In the genomic region with DNA sequence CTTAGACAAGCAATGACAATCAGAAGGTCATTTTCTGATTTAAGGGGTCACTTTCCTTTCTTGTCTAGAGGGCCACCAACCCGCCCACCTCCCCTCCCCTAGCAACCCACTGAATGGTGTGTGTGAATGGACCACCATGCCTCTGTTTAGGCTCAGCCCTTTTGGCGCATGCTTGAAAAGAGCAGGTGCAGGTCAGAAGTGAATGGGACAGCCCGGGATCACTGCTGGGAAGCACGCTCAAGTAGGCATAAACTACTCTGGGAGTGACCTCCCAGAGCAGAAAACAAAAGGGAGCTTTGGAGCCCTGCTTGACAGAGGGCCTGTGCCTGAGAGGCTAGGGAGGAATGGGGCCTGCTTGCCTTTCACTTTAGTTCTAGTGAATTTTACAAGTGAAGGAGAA, we compare ENCODE assay signal across 12 mouse cellular contexts. TPM values are rescaled to one million over a fixed set of nuclear protein-coding genes. Genes with fewer than 3 reads are reported as not detected.
A peak's percentile ranks its signal among the peaks of the same experiment; 100 is the strongest.
DNase-seq lines count a peak whose midpoint lies in the region; ATAC-seq and TF ChIP-seq lines count a peak whose summit lies in the region.
"Had no signal": no experiment of that assay in that cellular context is flagged by ENCODE, and none has a peak within 500 bp of the region (broad histone marks: within the 10 kb centered on the region; RNA-seq: fewer than 3 reads in every experiment).

No protein-coding gene starts in this region.

- peak; percentile 59 for DNase-seq in heart, adult 11 months
- DNase-seq in heart, postnatal 25 days (ENCODE audit: low spot score): no peak
- peak; percentile 62 for DNase-seq in forebrain, embryonic 14.5 days (ENCODE audit: low spot score)
- peak; percentile 7 for DNase-seq in yolk sac, embryonic 10.5 days (ENCODE audit: low spot score)
- DNase-seq in liver, embryonic 11.5 days (ENCODE audit: low spot score): no peak
- no peak for DNase-seq in frontal cortex, postnatal 14 days (ENCODE audit: low spot score in 2 of 2)
- DNase-seq: gastrocnemius, adult 2 months; heart, postnatal 36 days had no signal

- peak; percentile 94 for ATAC-seq in forebrain, embryonic 14.5 days
- ATAC-seq in midbrain, embryonic 12.5 days (ENCODE audit: low FRiP score, low read depth): peak; percentile 97
- no peak for ATAC-seq in intestine, postnatal 0 days
- ATAC-seq in liver, embryonic 11.5 days (replicated peaks; ENCODE audit: low FRiP score): no peak
- ATAC-seq: lung, postnatal 0 days had no signal

- H3K9ac ChIP-seq in forebrain, embryonic 14.5 days (ENCODE audit: low read length): no peak overlapping the region
- no peak overlapping the region for H3K9ac ChIP-seq in midbrain, embryonic 12.5 days (replicated peaks)
- H3K9ac ChIP-seq in intestine, postnatal 0 days (ENCODE audit: low read depth, low read length): no peak overlapping the region
- H3K9ac ChIP-seq in liver, embryonic 11.5 days (ENCODE audit: low read depth, low read length): no peak overlapping the region
- H3K9ac ChIP-seq: embryonic facial prominence, embryonic 13.5 days had no signal

- H3K27ac ChIP-seq in forebrain, embryonic 14.5 days (ENCODE audit: low read depth, low read length): no peak overlapping the region
- H3K27ac ChIP-seq in midbrain, embryonic 12.5 days (replicated peaks): no peak overlapping the region
- H3K27ac ChIP-seq in intestine, postnatal 0 days (ENCODE audit: low read depth, low read length): no peak overlapping the region
- H3K27ac ChIP-seq in liver, embryonic 11.5 days (ENCODE audit: low read depth, low read length): no peak overlapping the region
- H3K27ac ChIP-seq: embryonic facial prominence, embryonic 13.5 days; gastrocnemius, adult 2 months had no signal

- H3K9me3 ChIP-seq in forebrain, embryonic 14.5 days (replicated peaks; ENCODE audit: control insufficient read depth, low read length): no peaks in the 10 kb centered on the region
- no peaks in the 10 kb centered on the region for H3K9me3 ChIP-seq in midbrain, embryonic 12.5 days
- H3K9me3 ChIP-seq in intestine, postnatal 0 days (ENCODE audit: control insufficient read depth): no peaks in the 10 kb centered on the region
- no peaks in the 10 kb centered on the region for H3K9me3 ChIP-seq in liver, embryonic 11.5 days (ENCODE audit: control insufficient read depth, low read length)
- H3K9me3 ChIP-seq: embryonic facial prominence, embryonic 13.5 days had no signal

- no peak overlapping the region for H3K4me3 ChIP-seq in forebrain, embryonic 14.5 days (ENCODE audit: low read depth, low read length)
- H3K4me3 ChIP-seq in midbrain, embryonic 12.5 days: no peak overlapping the region
- H3K4me3 ChIP-seq in intestine, postnatal 0 days (ENCODE audit: low read depth, low read length): no peak overlapping the region
- H3K4me3 ChIP-seq in liver, embryonic 11.5 days (ENCODE audit: low read depth, low read length): no peak overlapping the region
- H3K4me3 ChIP-seq: embryonic facial prominence, embryonic 13.5 days; gastrocnemius, adult 2 months had no signal

- 5% methylated on average over 4 of the region's 4 CpGs for WGBS in forebrain, embryonic 14.5 days
- 5% methylated on average over 4 of the region's 4 CpGs for whole genome bisulfite sequencing in midbrain, embryonic 12.5 days
- WGBS in intestine, postnatal 0 days: 58% methylated on average over 4 of the region's 4 CpGs
- WGBS in liver, embryonic 11.5 days: 54% methylated on average over 4 of the region's 4 CpGs

- no peaks in the 10 kb centered on the region for H3K36me3 ChIP-seq in forebrain, embryonic 14.5 days (ENCODE audit: control insufficient read depth, insufficient read depth, low read length)
- no peaks in the 10 kb centered on the region for H3K36me3 ChIP-seq in midbrain, embryonic 12.5 days
- no peaks in the 10 kb centered on the region for H3K36me3 ChIP-seq in intestine, postnatal 0 days (ENCODE audit: control insufficient read depth, insufficient read depth)
- no peaks in the 10 kb centered on the region for H3K36me3 ChIP-seq in liver, embryonic 11.5 days (ENCODE audit: control insufficient read depth, insufficient read depth, low read length)
- H3K36me3 ChIP-seq: embryonic facial prominence, embryonic 13.5 days had no signal

- H3K4me2 ChIP-seq in forebrain, embryonic 14.5 days (ENCODE audit: low read length): no peak overlapping the region
- no peak overlapping the region for H3K4me2 ChIP-seq in midbrain, embryonic 12.5 days (replicated peaks)
- H3K4me2 ChIP-seq in intestine, postnatal 0 days (replicated peaks; ENCODE audit: low read depth): no peak overlapping the region
- no peak overlapping the region for H3K4me2 ChIP-seq in liver, embryonic 11.5 days
- H3K4me2 ChIP-seq: embryonic facial prominence, embryonic 13.5 days had no signal

- intact Hi-C loops in heart, postnatal 25 days (cut with DNase I): no loop called here

- H3K4me1 ChIP-seq in forebrain, embryonic 14.5 days (ENCODE audit: control insufficient read depth, insufficient read depth, low read length): peaks cover 14% of the 10 kb centered on the region; the same call in 1 of the 2 replicates
- H3K4me1 ChIP-seq in midbrain, embryonic 12.5 days: peaks cover 17% of the 10 kb centered on the region
- no peaks in the 10 kb centered on the region for H3K4me1 ChIP-seq in intestine, postnatal 0 days (replicated peaks; ENCODE audit: control insufficient read depth, insufficient read depth, low read length)
- no peaks in the 10 kb centered on the region for H3K4me1 ChIP-seq in liver, embryonic 11.5 days (replicated peaks; ENCODE audit: control insufficient read depth, insufficient read depth, low read length)

- H3K27me3 ChIP-seq in forebrain, embryonic 14.5 days (replicated peaks; ENCODE audit: control insufficient read depth, insufficient read depth, low read length): peaks cover 19% of the 10 kb centered on the region
- H3K27me3 ChIP-seq in midbrain, embryonic 12.5 days: peaks cover 56% of the 10 kb centered on the region
- H3K27me3 ChIP-seq in intestine, postnatal 0 days (replicated peaks; ENCODE audit: control insufficient read depth, insufficient read depth, low read length): no peaks in the 10 kb centered on the region
- H3K27me3 ChIP-seq in liver, embryonic 11.5 days (replicated peaks; ENCODE audit: control insufficient read depth, insufficient read depth, low read length): no peaks in the 10 kb centered on the region
- H3K27me3 ChIP-seq: embryonic facial prominence, embryonic 13.5 days had no signal

- TF ChIP-seq CTCF in intestine, postnatal 0 days (IDR thresholded peaks at IDR 0.05; ENCODE audit: low read depth): no peak

RNA-seq across cellular contexts. Expression of gene Cacna2d1, which starts 51.4 kb away (rescaled TPM):
- 100 to 1,000 TPM in 1 of 2 experiments, 10 to 100 TPM in 1; 97.0 to 105 TPM for total RNA-seq in heart, postnatal 25 days (2021)
- 22.8 and 30.6 TPM in 2 replicates for polyA plus RNA-seq in forebrain, embryonic 14.5 days (2014; fragmentation: Nextera tagmentation; extraction: Ambion mirVana)
- polyA plus RNA-seq in midbrain, embryonic 12.5 days (2016; fragmentation: Nextera tagmentation; extraction: Ambion mirVana): 38.6 and 43.1 TPM in 2 replicates
- 7.2 and 8.6 TPM in 2 replicates for polyA plus RNA-seq in intestine, postnatal 0 days (2015; fragmentation: Nextera tagmentation; extraction: Ambion mirVana)
- polyA plus RNA-seq in liver, embryonic 11.5 days (2014; fragmentation: Nextera tagmentation; extraction: Ambion mirVana): 3.0 TPM in 2 replicates

Comparison
In these comparisons a context has a peak if more than half of its experiments do, and no peak if none do; other contexts are left out.
1. DNase-seq: peak in heart, adult 11 months (single experiment), forebrain, embryonic 14.5 days (single experiment) and yolk sac, embryonic 10.5 days (single experiment); none in heart, postnatal 25 days (single experiment), liver, embryonic 11.5 days (single experiment) and frontal cortex, postnatal 14 days (0 of 2).
2. ATAC-seq: peak in forebrain, embryonic 14.5 days (single experiment) and midbrain, embryonic 12.5 days (single experiment); none in intestine, postnatal 0 days (single experiment) and liver, embryonic 11.5 days (single experiment).